Mouse (Mus musculus) left cerebral cortex, adult 2 months (tissue): Measurements from ENCODE around the gene Fap. TPM values are rescaled to one million over a fixed set of nuclear protein-coding genes. Genes with fewer than 3 reads are reported as not detected.

Source experiments
- DNase-seq, 2 experiments: peaks; one replicate each; pipeline ENCODE4 v3.0.0; 2021 to 2022; ENCODE audit warnings: low spot score in 2 of 2, mixed read lengths in 1 of 2; ENCODE audit errors: extremely low spot score in 1 of 2
- H3K27ac ChIP-seq: fragments of 200-600 bp; 2 replicates; pipeline ENCODE4 v1.8.1; 2022
- H3K4me3 ChIP-seq: fragments of 200-600 bp; 2 replicates; pipeline ENCODE4 v1.8.1; 2022
- CTCF ChIP-seq: fragments of 200-600 bp; IDR thresholded peaks from 2 replicates; pipeline ENCODE4 v1.8.1; 2022; ENCODE audit warnings: antibody characterized with exemption, mild to moderate bottlenecking, moderate library complexity
- intact Hi-C: fragments of 180-260 bp; cut with DNase I; formaldehyde crosslinking; loops from one replicate; pipeline ENCODE4 v1.15.1; 2025
- total RNA-seq, 2 experiments: library from RNA; stranded (reverse); gene quantifications; 2 replicates each; pipeline ENCODE4 v1.2.3; 2021

The Fap gene
- total RNA-seq, 2 experiments from 2014 or later: 4.0 to 4.2 TPM

- intact Hi-C loops: loop anchor here (5.0 kb wide), 2 partner anchors 152 to 407 kb away; partner anchors contain the start of gene Slc4a10
- H3K27ac ChIP-seq: peak overlapping the region; percentile 80
- no peak overlapping the region for H3K4me3 ChIP-seq
- peak in 1 of 2 experiments; percentile 13 for DNase-seq
- TF ChIP-seq CTCF: no peak
Observed at GRCm38 (mm10) chr2:62454033-62454432, 119.8 kb downstream of the Fap start.

Other genes with a start within 250 kb of the Fap start
- gene Dpp4, start 161.8 kb downstream of the Fap start, total RNA-seq: 1 to 10 TPM; 1.4 to 4.6 TPM
- under 1 TPM in 1 of 2 experiments, not detected in 1; 0.50 TPM for gene Gcg, start 90.4 kb downstream of the Fap start, total RNA-seq
- gene Ifih1, start 72.2 kb upstream of the Fap start, total RNA-seq: 1 to 10 TPM; 2.6 TPM
- 10 to 100 TPM; 12.7 to 22.3 TPM for gene Gca, start 90.2 kb upstream of the Fap start, total RNA-seq